Mouse (Mus musculus) intestine, postnatal 0 days (tissue): ENCODE data around the gene Ric1. TPM values are rescaled to one million over a fixed set of nuclear protein-coding genes. Genes with fewer than 3 reads are reported as not detected.
A peak's percentile ranks its signal among the peaks of the same experiment; 100 is the strongest.
"Not testable (repeated sequence)": the region's sequence is repeated elsewhere in the genome, so short reads cannot be mapped to it uniquely, and the experiment has no call there.

Experiments used
- ATAC-seq: fragments of 200-750 bp; cut with Nextera tagmentation; 2 replicates; pipeline ENCODE4 v1.8.0; 2017; ENCODE audit warnings: mild to moderate bottlenecking, moderate TSS enrichment, moderate library complexity
- H3K27ac ChIP-seq: fragments of 300-500 bp; sonication (generic); 2 replicates; pipeline ENCODE4 v1.5.1; 2014; ENCODE audit warnings: mild to moderate bottlenecking, low read depth, low read length, moderate library complexity
- H3K27me3 ChIP-seq: fragments of 300-500 bp; sonication (generic); replicated peaks from 2 replicates; pipeline ENCODE4 v1.6.1; 2014; ENCODE audit warnings: low read length, mixed read lengths; ENCODE audit not compliant: control insufficient read depth, insufficient read depth
- H3K36me3 ChIP-seq: fragments of 300-500 bp; sonication (generic); 2 replicates; pipeline ENCODE4 v1.6.1; 2014; ENCODE audit warnings: mild to moderate bottlenecking, moderate library complexity; ENCODE audit not compliant: control insufficient read depth, insufficient read depth
- H3K4me1 ChIP-seq: fragments of 300-500 bp; sonication (generic); replicated peaks from 2 replicates; pipeline ENCODE4 v1.6.1; 2014; ENCODE audit warnings: antibody characterized with exemption, low read length, mixed read lengths; ENCODE audit not compliant: control insufficient read depth, insufficient read depth
- H3K4me2 ChIP-seq: fragments of 300-500 bp; sonication (generic); replicated peaks from 2 replicates; pipeline ENCODE4 v1.6.1; 2014; ENCODE audit warnings: low read depth, mild to moderate bottlenecking, moderate library complexity
- H3K4me3 ChIP-seq: fragments of 300-500 bp; sonication (generic); 2 replicates; pipeline ENCODE4 v1.5.1; 2014; ENCODE audit warnings: low read depth, low read length
- H3K9ac ChIP-seq: fragments of 300-500 bp; sonication (generic); 2 replicates; pipeline ENCODE4 v1.6.1; 2014; ENCODE audit warnings: mild to moderate bottlenecking, low read depth, low read length
- H3K9me3 ChIP-seq: fragments of 300-500 bp; sonication (generic); 2 replicates; pipeline ENCODE4 v1.6.1; 2016; ENCODE audit warnings: mixed run types; ENCODE audit not compliant: control insufficient read depth
- CTCF ChIP-seq: sonication (generic); IDR thresholded peaks from 2 replicates; pipeline ENCODE4 v1.5.1; 2016; ENCODE audit warnings: low read depth, mild to moderate bottlenecking, control low read depth, antibody characterized with exemption, moderate library complexity
- WGBS: fragments of 180-500 bp; shearing (Covaris S2); extraction: QIAGEN DNeasy Blood & Tissue Kit; methylation state at CpG from one replicate; pipeline ENCODE4 v1.1.7; 2014; 5-methylcytosine and 5-hydroxymethylcytosine counted together
- polyA plus RNA-seq: library from polyadenylated mRNA; unstranded; fragments of >200 nt; fragmentation: Nextera tagmentation; extraction: Ambion mirVana; gene quantifications from 2 replicates; pipeline ENCODE4 v1.2.1, GENCODE M21; 2015

Ric1 gene
- polyA plus RNA-seq, 1 experiment from 2014 or later = 10.2 TPM

- Histone ChIP-seq H3K27ac (no peak overlapping the region), H3K9me3 (no peaks in the 10 kb centered on the region), H3K9ac (no peak overlapping the region), H3K4me2 (no peak overlapping the region), H3K4me3 (no peak overlapping the region), H3K36me3 (peaks cover 22% of the 10 kb centered on the region), H3K27me3 (no peaks in the 10 kb centered on the region), H3K4me1 (no peaks in the 10 kb centered on the region)
- no peak for ATAC-seq
- 89% methylated on average over 1 of the region's 1 CpGs for WGBS
- TF ChIP-seq CTCF = no peak
Measured at GRCm38 (mm10) chr19:29566512-29566911, 44.4 kb downstream of the Ric1 start.

- ATAC-seq = peak; percentile 87
- no peak overlapping the region for H3K4me2 ChIP-seq
- H3K27me3 ChIP-seq = no peaks in the 10 kb centered on the region
- WGBS = 39% methylated on average over 2 of the region's 2 CpGs
- no peaks in the 10 kb centered on the region for H3K4me1 ChIP-seq
- H3K9me3 ChIP-seq = no peaks in the 10 kb centered on the region
- H3K36me3 ChIP-seq = peaks cover 34% of the 10 kb centered on the region
- H3K4me3 ChIP-seq = no peak overlapping the region
- H3K27ac ChIP-seq = 0 out of 2 replicates have a peak overlapping the region, but pooled peaks have one; percentile 2
- H3K9ac ChIP-seq = no peak overlapping the region
- no peak for TF ChIP-seq CTCF
Measured at GRCm38 (mm10) chr19:29582439-29582838, 60.4 kb downstream of the Ric1 start.

GRCm38 (mm10) chr19:29583734-29584133, 61.7 kb downstream of the Ric1 start:
- ATAC-seq = no peak
- no peaks in the 10 kb centered on the region for H3K4me1 ChIP-seq
- WGBS = 73% methylated on average over 6 of the region's 6 CpGs
- H3K27me3 ChIP-seq = no peaks in the 10 kb centered on the region
- H3K4me2 ChIP-seq = no peak overlapping the region
- H3K4me3 ChIP-seq = no peak overlapping the region
- H3K9ac ChIP-seq = no peak overlapping the region
- no peaks in the 10 kb centered on the region for H3K9me3 ChIP-seq
- peaks cover 36% of the 10 kb centered on the region for H3K36me3 ChIP-seq
- no peak for TF ChIP-seq CTCF
- no peak overlapping the region for H3K27ac ChIP-seq

GRCm38 (mm10) chr19:29593783-29594182, 71.7 kb downstream of the Ric1 start:
- H3K27me3 ChIP-seq, H3K4me2 ChIP-seq, H3K9me3 ChIP-seq, ATAC-seq, H3K4me3 ChIP-seq, H3K9ac ChIP-seq, H3K27ac ChIP-seq, H3K4me1 ChIP-seq: not testable (repeated sequence)
- 88% methylated on average over 3 of the region's 3 CpGs for WGBS
- H3K36me3 ChIP-seq = peaks cover 44% of the 10 kb centered on the region

GRCm38 (mm10) chr19:29596276-29596675, 74.2 kb downstream of the Ric1 start:
- no peak overlapping the region for H3K9ac ChIP-seq
- no peak overlapping the region for H3K4me2 ChIP-seq
- H3K4me1 ChIP-seq = no peaks in the 10 kb centered on the region
- peaks cover 51% of the 10 kb centered on the region for H3K36me3 ChIP-seq
- no peaks in the 10 kb centered on the region for H3K9me3 ChIP-seq
- ATAC-seq = no peak
- no peak overlapping the region for H3K4me3 ChIP-seq
- 88% methylated on average over 3 of the region's 3 CpGs for WGBS
- TF ChIP-seq CTCF = no peak
- no peaks in the 10 kb centered on the region for H3K27me3 ChIP-seq
- H3K27ac ChIP-seq = no peak overlapping the region

- ATAC-seq = no peak
- H3K36me3 ChIP-seq = peaks cover 53% of the 10 kb centered on the region
- no peak overlapping the region for H3K27ac ChIP-seq
- H3K4me1 ChIP-seq = no peaks in the 10 kb centered on the region
- no peaks in the 10 kb centered on the region for H3K27me3 ChIP-seq
- H3K4me2 ChIP-seq = no peak overlapping the region
- TF ChIP-seq CTCF = peak; percentile 63
- WGBS = 94% methylated on average over 2 of the region's 2 CpGs
- H3K9me3 ChIP-seq = no peaks in the 10 kb centered on the region
- no peak overlapping the region for H3K4me3 ChIP-seq
- H3K9ac ChIP-seq = no peak overlapping the region
Measured at GRCm38 (mm10) chr19:29596985-29597384, 74.9 kb downstream of the Ric1 start.

- Histone ChIP-seq H3K9me3 (no peaks in the 10 kb centered on the region), H3K9ac (no peak overlapping the region), H3K27ac (no peak overlapping the region), H3K36me3 (peaks cover 73% of the 10 kb centered on the region), H3K4me1 (no peaks in the 10 kb centered on the region), H3K4me3 (no peak overlapping the region), H3K4me2 (no peak overlapping the region), H3K27me3 (no peaks in the 10 kb centered on the region)
- TF ChIP-seq CTCF = no peak
- WGBS = 75% methylated on average over 5 of the region's 5 CpGs
- peak; percentile 61 for ATAC-seq
Measured at GRCm38 (mm10) chr19:29598981-29599380, 76.9 kb downstream of the Ric1 start.
